Mouse (Mus musculus): ENCODE measurements around the gene Plekhd1.

- TF ChIP-seq CTCF (IDR thresholded peaks at IDR 0.05; ENCODE audit: control insufficient read depth, insufficient read depth, low read length) (no peak), POLR2A (IDR thresholded peaks at IDR 0.05; ENCODE audit: borderline replicate concordance, control insufficient read depth, low read depth, low read length) (no peak)
Observed at GRCm38 (mm10) chr12:80695004-80695403, 2.6 kb downstream of the Plekhd1 start.

All from bone marrow, adult 2 months (tissue).